Mouse (Mus musculus) bone marrow, adult 2 months (tissue): ENCODE measurements around the gene Mecom.

Experiments
- CTCF ChIP-seq: fragments of 200-500 bp; IDR thresholded peaks from 2 replicates; pipeline ENCODE4 v1.5.1; 2011; ENCODE audit warnings: low read length, control low read depth; ENCODE audit not compliant: control insufficient read depth, insufficient read depth
- POLR2A ChIP-seq: fragments of 200-500 bp; IDR thresholded peaks from 2 replicates; pipeline ENCODE4 v1.6.1; 2011; ENCODE audit warnings: low read depth, mild to moderate bottlenecking, control low read depth, low read length, borderline replicate concordance; ENCODE audit not compliant: control insufficient read depth

- TF ChIP-seq POLR2A = no peak
- no peak for TF ChIP-seq CTCF
These were observed 404.4 kb downstream of the Mecom start for GRCm38 (mm10) chr3:30143440-30143839.
